Mouse (Mus musculus): ENCODE data around the gene Fam160b1. TPM values are rescaled to one million over a fixed set of nuclear protein-coding genes. Genes with fewer than 3 reads are reported as not detected.

Gene Fam160b1
- polyA plus RNA-seq, 1 experiment from 2014 or later: 20.0 TPM

DNA sequence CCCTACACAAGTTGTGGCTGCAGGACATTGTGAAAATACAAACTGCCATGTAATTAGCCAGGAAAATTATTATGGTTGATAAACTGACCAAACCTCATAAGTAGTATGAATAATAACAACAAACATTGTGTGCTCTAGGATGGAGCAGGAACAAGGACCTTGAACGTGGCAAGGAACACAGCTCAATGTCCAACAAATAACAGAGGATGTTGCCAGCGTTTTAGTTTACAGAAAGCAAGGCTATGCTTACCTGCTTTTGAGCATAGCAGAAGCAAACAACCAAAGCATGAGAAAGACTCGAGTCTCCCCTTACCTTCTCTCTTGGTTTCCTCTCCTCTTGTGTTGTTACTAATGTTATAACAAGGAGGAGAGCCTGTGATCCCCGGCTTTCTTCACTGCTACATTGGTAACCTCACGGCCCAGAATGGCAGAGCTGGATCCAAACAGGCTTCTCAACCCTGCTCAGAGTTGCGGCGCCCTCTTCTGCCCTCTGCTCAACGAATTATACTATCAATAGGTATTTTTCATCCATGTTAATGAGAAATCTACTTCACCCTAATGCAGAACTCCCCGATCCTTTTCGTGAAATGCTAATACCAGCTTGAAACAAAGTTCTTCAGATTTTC lies 666 bp upstream of the Fam160b1 start:
- peak overlapping the region; percentile 75; the same call in 1 of the 2 replicates for H3K27ac ChIP-seq (replicated peaks; ENCODE audit: low read depth, low read length)
- H3K9ac ChIP-seq (ENCODE audit: low read depth, low read length): peak overlapping the region; percentile 22; the same call in 1 of the 2 replicates
- WGBS: 47% methylated on average over 10 of the region's 10 CpGs
- peak overlapping the region; percentile 76 for H3K4me2 ChIP-seq (ENCODE audit: low read depth, low read length)
- ATAC-seq (ENCODE audit: low read depth) (no peak), DNase-seq (ENCODE audit: low spot score) (no peak)
- H3K27me3 ChIP-seq (replicated peaks; ENCODE audit: control insufficient read depth, insufficient read depth, low read length): no peaks in the 10 kb centered on the region
- H3K4me1 ChIP-seq (ENCODE audit: control insufficient read depth, insufficient read depth, low read length): peaks cover 45% of the 10 kb centered on the region
- no peaks in the 10 kb centered on the region for H3K36me3 ChIP-seq (ENCODE audit: control insufficient read depth, insufficient read depth, low read length)
- no peaks in the 10 kb centered on the region for H3K9me3 ChIP-seq (ENCODE audit: control insufficient read depth, low read length)
- peak overlapping the region; percentile 98 for H3K4me3 ChIP-seq (ENCODE audit: low read depth, low read length)

GRCm38 (mm10) chr19:57361131-57361938 lies 855 bp downstream of the Fam160b1 start:
- peak; percentile 76 for DNase-seq (ENCODE audit: low spot score)
- Histone ChIP-seq H3K27ac (replicated peaks; ENCODE audit: low read depth, low read length) (peak overlapping the region; percentile 95), H3K4me3 (ENCODE audit: low read depth, low read length) (peak overlapping the region; percentile 98), H3K9me3 (ENCODE audit: control insufficient read depth, low read length) (no peaks in the 10 kb centered on the region), H3K4me1 (ENCODE audit: control insufficient read depth, insufficient read depth, low read length) (peaks cover 48% of the 10 kb centered on the region), H3K27me3 (replicated peaks; ENCODE audit: control insufficient read depth, insufficient read depth, low read length) (no peaks in the 10 kb centered on the region), H3K4me2 (ENCODE audit: low read depth, low read length) (peak overlapping the region; percentile 76), H3K9ac (ENCODE audit: low read depth, low read length) (peak overlapping the region; percentile 99), H3K36me3 (ENCODE audit: control insufficient read depth, insufficient read depth, low read length) (no peaks in the 10 kb centered on the region)
- WGBS: under 1% methylated on average over 34 of the region's 78 CpGs
- ATAC-seq (ENCODE audit: low read depth): peak; percentile 64

GRCm38 (mm10) chr19:57361939-57362307 lies 1.4 kb downstream of the Fam160b1 start:
- Histone ChIP-seq H3K4me3 (ENCODE audit: low read depth, low read length) (peak overlapping the region; percentile 98), H3K36me3 (ENCODE audit: control insufficient read depth, insufficient read depth, low read length) (no peaks in the 10 kb centered on the region), H3K9ac (ENCODE audit: low read depth, low read length) (peak overlapping the region; percentile 99), H3K27me3 (replicated peaks; ENCODE audit: control insufficient read depth, insufficient read depth, low read length) (no peaks in the 10 kb centered on the region), H3K4me1 (ENCODE audit: control insufficient read depth, insufficient read depth, low read length) (peaks cover 48% of the 10 kb centered on the region), H3K9me3 (ENCODE audit: control insufficient read depth, low read length) (no peaks in the 10 kb centered on the region), H3K27ac (replicated peaks; ENCODE audit: low read depth, low read length) (peak overlapping the region; percentile 95), H3K4me2 (ENCODE audit: low read depth, low read length) (peak overlapping the region; percentile 76)
- no peak for DNase-seq (ENCODE audit: low spot score)
- ATAC-seq (ENCODE audit: low read depth): no peak
- WGBS: 10% methylated on average over 3 of the region's 3 CpGs

DNA sequence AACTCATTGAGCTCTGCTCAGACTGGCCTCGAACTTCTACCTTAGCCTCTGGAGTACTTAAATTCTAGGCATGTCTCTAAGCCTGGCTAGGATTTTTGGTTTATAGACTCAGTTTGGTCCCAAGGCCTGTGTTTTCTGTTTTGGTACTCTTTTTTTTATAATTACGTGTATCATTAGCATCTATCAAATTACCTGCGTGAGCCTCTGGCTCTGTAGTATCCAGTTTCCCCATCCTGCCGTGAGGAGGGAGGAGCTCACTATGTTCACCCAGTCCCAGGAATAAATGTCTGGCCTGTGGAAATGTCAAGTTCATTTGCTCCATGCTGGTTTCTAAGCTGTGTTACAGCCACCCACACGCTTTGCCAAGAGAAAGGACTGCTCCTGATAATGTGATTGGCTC lies 2.1 kb downstream of the Fam160b1 start:
- DNase-seq (ENCODE audit: low spot score): no peak
- Histone ChIP-seq H3K4me3 (ENCODE audit: low read depth, low read length) (peak overlapping the region; percentile 98), H3K36me3 (ENCODE audit: control insufficient read depth, insufficient read depth, low read length) (0 out of 2 replicates have a peak, but pooled peaks cover 2% of the 10 kb centered on the region), H3K4me1 (ENCODE audit: control insufficient read depth, insufficient read depth, low read length) (peaks cover 53% of the 10 kb centered on the region), H3K4me2 (ENCODE audit: low read depth, low read length) (peak overlapping the region; percentile 76), H3K27me3 (replicated peaks; ENCODE audit: control insufficient read depth, insufficient read depth, low read length) (no peaks in the 10 kb centered on the region), H3K9me3 (ENCODE audit: control insufficient read depth, low read length) (no peaks in the 10 kb centered on the region), H3K9ac (ENCODE audit: low read depth, low read length) (peak overlapping the region; percentile 49), H3K27ac (replicated peaks; ENCODE audit: low read depth, low read length) (no peak overlapping the region)
- WGBS: 19% methylated on average over 5 of the region's 5 CpGs
- ATAC-seq (ENCODE audit: low read depth): no peak

GRCm38 (mm10) chr19:57363076-57363475 lies 2.6 kb downstream of the Fam160b1 start:
- peaks cover 53% of the 10 kb centered on the region for H3K4me1 ChIP-seq (ENCODE audit: control insufficient read depth, insufficient read depth, low read length)
- no peaks in the 10 kb centered on the region for H3K27me3 ChIP-seq (replicated peaks; ENCODE audit: control insufficient read depth, insufficient read depth, low read length)
- DNase-seq (ENCODE audit: low spot score) (no peak), ATAC-seq (ENCODE audit: low read depth) (no peak)
- H3K9me3 ChIP-seq (ENCODE audit: control insufficient read depth, low read length): no peaks in the 10 kb centered on the region
- H3K36me3 ChIP-seq (ENCODE audit: control insufficient read depth, insufficient read depth, low read length): 0 out of 2 replicates have a peak, but pooled peaks cover 3% of the 10 kb centered on the region
- peak overlapping the region; percentile 76 for H3K4me2 ChIP-seq (ENCODE audit: low read depth, low read length)
- 28% methylated on average over 7 of the region's 7 CpGs for WGBS
- H3K4me3 ChIP-seq (ENCODE audit: low read depth, low read length): peak overlapping the region; percentile 98
- H3K9ac ChIP-seq (ENCODE audit: low read depth, low read length): peak overlapping the region; percentile 37
- 0 out of 2 replicates have a peak overlapping the region, but pooled peaks have one; percentile 21 for H3K27ac ChIP-seq (replicated peaks; ENCODE audit: low read depth, low read length)

DNA sequence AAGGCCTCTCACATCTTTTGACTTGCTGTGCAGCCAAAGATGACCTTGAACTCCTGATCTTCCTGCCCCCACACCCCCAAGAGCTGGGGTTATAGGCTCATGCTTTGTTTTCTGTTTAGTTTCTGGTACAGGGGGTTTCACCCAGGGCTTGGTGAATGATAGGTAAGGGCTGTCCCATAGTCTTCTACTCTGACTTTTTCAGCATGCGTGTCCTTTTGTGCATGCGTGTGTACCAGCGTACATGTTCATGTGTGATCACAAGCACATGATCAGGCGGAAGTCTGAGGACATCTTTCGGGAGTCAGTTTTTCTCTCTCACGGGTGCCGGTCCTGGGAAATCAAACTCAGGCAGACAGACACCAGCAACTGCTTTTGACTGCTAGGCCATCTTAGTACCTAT lies 3.1 kb downstream of the Fam160b1 start:
- Histone ChIP-seq H3K4me3 (ENCODE audit: low read depth, low read length) (peak overlapping the region; percentile 98; the same call in 1 of the 2 replicates), H3K27me3 (replicated peaks; ENCODE audit: control insufficient read depth, insufficient read depth, low read length) (no peaks in the 10 kb centered on the region), H3K27ac (replicated peaks; ENCODE audit: low read depth, low read length) (no peak overlapping the region), H3K9me3 (ENCODE audit: control insufficient read depth, low read length) (no peaks in the 10 kb centered on the region), H3K9ac (ENCODE audit: low read depth, low read length) (peak overlapping the region; percentile 37), H3K4me2 (ENCODE audit: low read depth, low read length) (peak overlapping the region; percentile 76), H3K4me1 (ENCODE audit: control insufficient read depth, insufficient read depth, low read length) (peaks cover 49% of the 10 kb centered on the region), H3K36me3 (ENCODE audit: control insufficient read depth, insufficient read depth, low read length) (peaks cover 7% of the 10 kb centered on the region)
- DNase-seq (ENCODE audit: low spot score): no peak
- ATAC-seq (ENCODE audit: low read depth): no peak
- 88% methylated on average over 7 of the region's 7 CpGs for WGBS

DNA sequence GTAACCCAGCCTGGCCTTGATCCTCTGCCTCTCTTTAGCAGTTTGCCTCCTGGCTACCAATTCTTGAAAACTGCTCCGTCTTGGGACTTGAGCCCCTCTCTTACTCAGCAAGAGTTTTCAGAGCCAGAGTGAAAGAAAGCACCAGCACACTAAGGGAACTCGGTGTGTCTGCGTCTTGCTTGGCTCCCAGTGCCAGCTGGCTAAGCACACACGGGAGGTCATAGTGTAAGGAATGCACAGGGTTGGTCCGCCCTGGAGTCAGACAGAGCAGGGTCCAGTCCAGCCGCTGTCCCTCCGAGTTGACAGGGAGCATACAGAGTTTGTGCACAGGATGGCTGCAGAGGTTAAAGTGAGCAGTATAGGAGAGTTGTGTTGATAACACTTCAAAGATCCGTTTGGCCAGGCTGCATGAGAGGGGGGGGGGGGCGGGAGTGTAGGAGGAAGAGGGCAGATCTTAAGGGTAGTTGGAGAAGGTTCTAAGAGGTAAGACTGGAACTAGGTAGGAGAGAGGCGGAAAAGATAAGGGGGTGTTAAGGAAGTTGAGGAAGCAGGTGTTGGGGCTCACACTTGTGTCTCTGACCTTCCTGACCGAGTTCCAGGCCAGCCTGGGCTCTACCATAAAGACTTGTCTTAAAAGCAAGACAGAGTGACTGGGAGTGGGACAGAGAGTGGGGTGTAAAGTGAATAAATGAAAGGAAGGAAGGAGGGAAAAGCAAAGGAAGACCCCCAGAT lies 4.6 kb downstream of the Fam160b1 start:
- WGBS: 44% methylated on average over 11 of the region's 11 CpGs
- H3K9me3 ChIP-seq (ENCODE audit: control insufficient read depth, low read length): no peaks in the 10 kb centered on the region
- DNase-seq (ENCODE audit: low spot score) (no peak), ATAC-seq (ENCODE audit: low read depth) (no peak)
- no peak overlapping the region for H3K9ac ChIP-seq (ENCODE audit: low read depth, low read length)
- H3K36me3 ChIP-seq (ENCODE audit: control insufficient read depth, insufficient read depth, low read length): peaks cover 22% of the 10 kb centered on the region
- no peaks in the 10 kb centered on the region for H3K27me3 ChIP-seq (replicated peaks; ENCODE audit: control insufficient read depth, insufficient read depth, low read length)
- no peak overlapping the region for H3K4me3 ChIP-seq (ENCODE audit: low read depth, low read length)
- peak overlapping the region; percentile 12; the same call in 1 of the 2 replicates for H3K4me2 ChIP-seq (ENCODE audit: low read depth, low read length)
- peak overlapping the region; percentile 4; the same call in 1 of the 2 replicates for H3K27ac ChIP-seq (replicated peaks; ENCODE audit: low read depth, low read length)
- H3K4me1 ChIP-seq (ENCODE audit: control insufficient read depth, insufficient read depth, low read length): peaks cover 45% of the 10 kb centered on the region

DNA sequence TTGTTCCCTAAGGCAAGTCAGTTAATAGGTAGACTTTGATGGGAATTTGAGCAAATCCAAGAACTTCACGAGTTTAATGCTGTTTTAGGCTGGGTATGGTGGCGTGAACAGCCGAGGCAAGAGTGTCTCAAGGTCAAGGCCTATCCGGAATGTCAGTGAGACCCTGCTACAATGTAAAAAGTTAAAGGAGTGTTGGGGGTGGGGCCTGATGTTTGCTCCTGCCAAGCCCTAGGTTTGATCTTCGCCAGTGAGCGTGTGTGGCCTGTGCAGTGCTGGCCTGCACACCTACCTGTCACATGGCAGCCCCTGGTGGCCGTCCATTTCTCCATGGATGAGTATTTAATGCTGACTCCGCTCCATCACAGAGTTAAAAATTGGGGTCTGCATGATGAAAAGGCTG lies 5.5 kb downstream of the Fam160b1 start:
- no peak for ATAC-seq (ENCODE audit: low read depth)
- Histone ChIP-seq H3K36me3 (ENCODE audit: control insufficient read depth, insufficient read depth, low read length) (peaks cover 30% of the 10 kb centered on the region), H3K9ac (ENCODE audit: low read depth, low read length) (no peak overlapping the region), H3K27me3 (replicated peaks; ENCODE audit: control insufficient read depth, insufficient read depth, low read length) (no peaks in the 10 kb centered on the region), H3K9me3 (ENCODE audit: control insufficient read depth, low read length) (no peaks in the 10 kb centered on the region), H3K27ac (replicated peaks; ENCODE audit: low read depth, low read length) (no peak overlapping the region; the same call in 1 of the 2 replicates), H3K4me2 (ENCODE audit: low read depth, low read length) (peak overlapping the region; percentile 12; the same call in 1 of the 2 replicates), H3K4me3 (ENCODE audit: low read depth, low read length) (no peak overlapping the region), H3K4me1 (ENCODE audit: control insufficient read depth, insufficient read depth, low read length) (peaks cover 45% of the 10 kb centered on the region)
- DNase-seq (ENCODE audit: low spot score): peak; percentile 43
- WGBS: 54% methylated on average over 8 of the region's 8 CpGs
